Mouse (Mus musculus) heart, adult 8-10 months (tissue): Measurements from ENCODE around the gene Slc38a5. TPM values are rescaled to one million over a fixed set of nuclear protein-coding genes. Genes with fewer than 3 reads are reported as not detected.
A peak's percentile ranks its signal among the peaks of the same experiment; 100 is the strongest.

ENCODE experiments used
- DNase-seq: peaks from one replicate; pipeline ENCODE4 v3.0.0; 2022; ENCODE audit warnings: low spot score
- total RNA-seq, 4 experiments: library from RNA; stranded (reverse); gene quantifications; 2 replicates each; pipeline ENCODE4 v1.2.4; 2022

Gene Slc38a5
- total RNA-seq = under 1 TPM in 3 of 4 experiments, not detected in 1; 0.31 to 0.98 (median 0.43) TPM

- DNase-seq = no peak
Observed at GRCm38 (mm10) chrX:8271083-8271820, at the start of gene Slc38a5. Gene Slc38a5 (plus strand): TSS chrX:8271133.

- no peak for DNase-seq
Observed at GRCm38 (mm10) chrX:8222296-8222677, 48.6 kb upstream of the Slc38a5 start.

- peak; percentile 1 for DNase-seq
Observed at GRCm38 (mm10) chrX:8222678-8223421, 48.1 kb upstream of the Slc38a5 start.

GRCm38 (mm10) chrX:8223473-8223872, 47.5 kb upstream of the Slc38a5 start:
- DNase-seq = no peak

GRCm38 (mm10) chrX:8230272-8230671, 40.7 kb upstream of the Slc38a5 start:
- DNase-seq = no peak

GRCm38 (mm10) chrX:8233602-8234001, 37.3 kb upstream of the Slc38a5 start:
- DNase-seq = no peak

GRCm38 (mm10) chrX:8236704-8237103, 34.2 kb upstream of the Slc38a5 start:
- DNase-seq = no peak

GRCm38 (mm10) chrX:8238804-8239395, 32.0 kb upstream of the Slc38a5 start:
- no peak for DNase-seq

GRCm38 (mm10) chrX:8247680-8248079, 23.3 kb upstream of the Slc38a5 start:
- no peak for DNase-seq

- no peak for DNase-seq
Observed at GRCm38 (mm10) chrX:8248542-8249120, 22.3 kb upstream of the Slc38a5 start.

GRCm38 (mm10) chrX:8251789-8252333, 19.1 kb upstream of the Slc38a5 start:
- no peak for DNase-seq

- peak; percentile 86 for DNase-seq
Observed at GRCm38 (mm10) chrX:8252334-8253285, 18.3 kb upstream of the Slc38a5 start, which contains the start of gene Ftsj1. Gene Ftsj1 (minus strand): TSS chrX:8252406.

- DNase-seq = no peak
Observed at GRCm38 (mm10) chrX:8253711-8254110, 17.2 kb upstream of the Slc38a5 start.

GRCm38 (mm10) chrX:8255807-8256206, 15.1 kb upstream of the Slc38a5 start:
- no peak for DNase-seq

- DNase-seq = no peak
Observed at GRCm38 (mm10) chrX:8259478-8259877, 11.5 kb upstream of the Slc38a5 start.

GRCm38 (mm10) chrX:8263156-8263804, 7.7 kb upstream of the Slc38a5 start:
- DNase-seq = no peak

- DNase-seq = no peak
Observed at GRCm38 (mm10) chrX:8264222-8264621, 6.7 kb upstream of the Slc38a5 start.

- no peak for DNase-seq
Observed at GRCm38 (mm10) chrX:8272000-8272399, 1.1 kb downstream of the Slc38a5 start.

- DNase-seq = no peak
Observed at GRCm38 (mm10) chrX:8274056-8274455, 3.1 kb downstream of the Slc38a5 start.

- DNase-seq = no peak
Observed at GRCm38 (mm10) chrX:8288621-8289020, 17.7 kb downstream of the Slc38a5 start.
